Mouse (Mus musculus): ENCODE results near the gene Defb46. TPM values are rescaled to one million over a fixed set of nuclear protein-coding genes. Genes with fewer than 3 reads are reported as not detected.

The Defb46 gene
- polyA plus RNA-seq (2015; fragmentation: Nextera tagmentation; extraction: Ambion mirVana): not detected in 2 replicates

GRCm38 (mm10) chr8:19239616-19240015 is at the start of gene Defb46:
TSS of gene Defb46 (plus strand) at chr8:19239916.
- H3K4me1 ChIP-seq (replicated peaks): no peaks in the 10 kb centered on the region
- no peaks in the 10 kb centered on the region for H3K36me3 ChIP-seq
- H3K4me3 ChIP-seq (replicated peaks): no peak within 1 kb of the TSS
- ATAC-seq: no peak
- no peak within 1 kb of the TSS for H3K4me2 ChIP-seq (replicated peaks)
- H3K27me3 ChIP-seq (replicated peaks): no peaks in the 10 kb centered on the region
- WGBS: 83% methylated on average over 2 of the region's 2 CpGs
- H3K9ac ChIP-seq: no peak within 1 kb of the TSS
- H3K27ac ChIP-seq: no peak within 1 kb of the TSS
- H3K9me3 ChIP-seq: no peaks in the 10 kb centered on the region

GRCm38 (mm10) chr8:19225161-19225560 is 14.6 kb upstream of the Defb46 start, which contains the start of gene Defb6:
TSS of gene Defb6 (plus strand) at chr8:19225478.
- Histone ChIP-seq H3K4me3 (replicated peaks) (no peak within 1 kb of the TSS), H3K36me3 (no peaks in the 10 kb centered on the region), H3K9ac (no peak within 1 kb of the TSS), H3K27ac (no peak within 1 kb of the TSS), H3K4me2 (replicated peaks) (no peak within 1 kb of the TSS), H3K4me1 (replicated peaks) (no peaks in the 10 kb centered on the region), H3K27me3 (replicated peaks) (no peaks in the 10 kb centered on the region), H3K9me3 (no peaks in the 10 kb centered on the region)
- 62% methylated on average over 1 of the region's 1 CpGs for WGBS
- no peak for ATAC-seq

GRCm38 (mm10) chr8:19238101-19238500 is 1.6 kb upstream of the Defb46 start:
- H3K27ac ChIP-seq: no peak overlapping the region
- H3K4me2 ChIP-seq (replicated peaks): no peak overlapping the region
- no peaks in the 10 kb centered on the region for H3K27me3 ChIP-seq (replicated peaks)
- 70% methylated on average over 1 of the region's 1 CpGs for WGBS
- ATAC-seq: no peak
- H3K36me3 ChIP-seq: no peaks in the 10 kb centered on the region
- no peak overlapping the region for H3K9ac ChIP-seq
- H3K9me3 ChIP-seq: no peaks in the 10 kb centered on the region
- H3K4me1 ChIP-seq (replicated peaks): no peaks in the 10 kb centered on the region
- no peak overlapping the region for H3K4me3 ChIP-seq (replicated peaks)

GRCm38 (mm10) chr8:19247280-19247679 is 7.6 kb downstream of the Defb46 start, which contains the start of gene Defb5:
TSS of gene Defb5 (plus strand) at chr8:19247580.
- no peaks in the 10 kb centered on the region for H3K9me3 ChIP-seq
- H3K27me3 ChIP-seq (replicated peaks): no peaks in the 10 kb centered on the region
- H3K9ac ChIP-seq: no peak within 1 kb of the TSS
- 89% methylated on average over 5 of the region's 5 CpGs for WGBS
- H3K4me2 ChIP-seq (replicated peaks): no peak within 1 kb of the TSS
- H3K36me3 ChIP-seq: no peaks in the 10 kb centered on the region
- ATAC-seq: no peak
- H3K4me3 ChIP-seq (replicated peaks): no peak within 1 kb of the TSS
- no peaks in the 10 kb centered on the region for H3K4me1 ChIP-seq (replicated peaks)
- no peak within 1 kb of the TSS for H3K27ac ChIP-seq

GRCm38 (mm10) chr8:19258136-19258535 is 18.4 kb downstream of the Defb46 start:
- H3K4me3 ChIP-seq (replicated peaks): no peak overlapping the region
- no peak for ATAC-seq
- no peak overlapping the region for H3K27ac ChIP-seq
- H3K9me3 ChIP-seq: no peaks in the 10 kb centered on the region
- no peaks in the 10 kb centered on the region for H3K36me3 ChIP-seq
- no peaks in the 10 kb centered on the region for H3K4me1 ChIP-seq (replicated peaks)
- H3K4me2 ChIP-seq (replicated peaks): no peak overlapping the region
- no peak overlapping the region for H3K9ac ChIP-seq
- H3K27me3 ChIP-seq (replicated peaks): no peaks in the 10 kb centered on the region

GRCm38 (mm10) chr8:19259667-19260066 is 20.0 kb downstream of the Defb46 start:
- no peak overlapping the region for H3K9ac ChIP-seq
- ATAC-seq: no peak
- no peaks in the 10 kb centered on the region for H3K36me3 ChIP-seq
- 44% methylated on average over 3 of the region's 3 CpGs for WGBS
- no peak overlapping the region for H3K27ac ChIP-seq
- no peaks in the 10 kb centered on the region for H3K9me3 ChIP-seq
- no peak overlapping the region for H3K4me3 ChIP-seq (replicated peaks)
- no peak overlapping the region for H3K4me2 ChIP-seq (replicated peaks)
- no peaks in the 10 kb centered on the region for H3K27me3 ChIP-seq (replicated peaks)
- H3K4me1 ChIP-seq (replicated peaks): no peaks in the 10 kb centered on the region

Other genes starting within 250 kb of the Defb46 start
- 2.0 and 2.2 TPM in 2 replicates for gene Defb37, start 248.9 kb upstream of the Defb46 start, polyA plus RNA-seq (2015; fragmentation: Nextera tagmentation; extraction: Ambion mirVana)
- gene Defb38, start 213.3 kb upstream of the Defb46 start, polyA plus RNA-seq (2015; fragmentation: Nextera tagmentation; extraction: Ambion mirVana): not detected in 2 replicates
- gene Defb39, start 175.1 kb upstream of the Defb46 start, polyA plus RNA-seq (2015; fragmentation: Nextera tagmentation; extraction: Ambion mirVana): not detected in 2 replicates
- not detected in 2 replicates for gene Defb12, start 125.1 kb upstream of the Defb46 start, polyA plus RNA-seq (2015; fragmentation: Nextera tagmentation; extraction: Ambion mirVana)
- gene Defb34, start 116.2 kb upstream of the Defb46 start, polyA plus RNA-seq (2015; fragmentation: Nextera tagmentation; extraction: Ambion mirVana): not detected in 2 replicates
- gene Gm45826, start 99.1 kb upstream of the Defb46 start, polyA plus RNA-seq (2015; fragmentation: Nextera tagmentation; extraction: Ambion mirVana): not detected in 2 replicates
- gene Defb14, start 45.6 kb upstream of the Defb46 start, polyA plus RNA-seq (2015; fragmentation: Nextera tagmentation; extraction: Ambion mirVana): not detected in 2 replicates
- not detected in 2 replicates for gene Defb4, start 41.2 kb upstream of the Defb46 start, polyA plus RNA-seq (2015; fragmentation: Nextera tagmentation; extraction: Ambion mirVana)
- not detected in 2 replicates for gene Defb6, start 14.4 kb upstream of the Defb46 start, polyA plus RNA-seq (2015; fragmentation: Nextera tagmentation; extraction: Ambion mirVana)
- gene Defb5, start 7.7 kb downstream of the Defb46 start, polyA plus RNA-seq (2015; fragmentation: Nextera tagmentation; extraction: Ambion mirVana): not detected in 2 replicates
- gene Defb3, start 53.4 kb downstream of the Defb46 start, polyA plus RNA-seq (2015; fragmentation: Nextera tagmentation; extraction: Ambion mirVana): not detected in 2 replicates
- gene Defb8, start 207.7 kb downstream of the Defb46 start, polyA plus RNA-seq (2015; fragmentation: Nextera tagmentation; extraction: Ambion mirVana): not detected in 2 replicates

Measured in intestine, embryonic 15.5 days (tissue).